Comparison of ENCODE assay signal across 8 mouse cellular contexts in genomic region chr14:55758363-55758784, GRCm38 (mm10). TPM values are rescaled to one million over a fixed set of nuclear protein-coding genes. Genes with fewer than 3 reads are reported as not detected.
DNase-seq lines count a peak whose midpoint lies in the region; ATAC-seq lines count a peak whose summit lies in the region.

Gene Cideb, minus strand, starts transcription at chr14:55758458.

- H3K4me1 ChIP-seq in midbrain, embryonic 10.5 days, result peaks cover 31% of the 10 kb centered on the region
- peaks cover 16% of the 10 kb centered on the region for H3K4me1 ChIP-seq in midbrain, embryonic 13.5 days (replicated peaks)
- peaks cover 14% of the 10 kb centered on the region for H3K4me1 ChIP-seq in forebrain, embryonic 15.5 days
- H3K4me1 ChIP-seq in lung, embryonic 15.5 days, result peaks cover 27% of the 10 kb centered on the region
- peaks cover 17% of the 10 kb centered on the region for H3K4me1 ChIP-seq in stomach, embryonic 16.5 days (ENCODE audit: control insufficient read depth, insufficient read depth, low read length)

- peaks cover 35% of the 10 kb centered on the region for H3K36me3 ChIP-seq in midbrain, embryonic 10.5 days
- H3K36me3 ChIP-seq in midbrain, embryonic 13.5 days, result peaks cover 33% of the 10 kb centered on the region
- peaks cover 29% of the 10 kb centered on the region for H3K36me3 ChIP-seq in forebrain, embryonic 15.5 days
- H3K36me3 ChIP-seq in lung, embryonic 15.5 days, result peaks cover 23% of the 10 kb centered on the region
- H3K36me3 ChIP-seq in stomach, embryonic 16.5 days (ENCODE audit: control insufficient read depth, insufficient read depth, low read length), result peaks cover 12% of the 10 kb centered on the region; the same call in 1 of the 2 replicates

- ATAC-seq in midbrain, embryonic 13.5 days, result no peak
- ATAC-seq in forebrain, embryonic 15.5 days (replicated peaks), result no peak
- ATAC-seq in lung, embryonic 15.5 days (ENCODE audit: borderline replicate concordance, extremely low read depth, low FRiP score, low TSS enrichment), result no peak
- peak; percentile 63; the same call in 1 of the 2 replicates for ATAC-seq in stomach, embryonic 16.5 days (ENCODE audit: insufficient read depth, low FRiP score)

- DNase-seq in midbrain, embryonic 10.5 days (ENCODE audit: low spot score), result peak; percentile 44
- DNase-seq in adipocyte (ENCODE audit: low spot score), result peak; percentile 68
- DNase-seq in kidney, adult 18-20 months, result peak; percentile 74
- DNase-seq in urinary bladder, postnatal 36 days (ENCODE audit: low spot score in 2 of 2), result no peak

- peaks cover 32% of the 10 kb centered on the region for H3K27me3 ChIP-seq in midbrain, embryonic 10.5 days (ENCODE audit: low read depth, poor library complexity, severe bottlenecking)
- H3K27me3 ChIP-seq in midbrain, embryonic 13.5 days, result peaks cover 27% of the 10 kb centered on the region
- peaks cover 20% of the 10 kb centered on the region for H3K27me3 ChIP-seq in forebrain, embryonic 15.5 days
- H3K27me3 ChIP-seq in lung, embryonic 15.5 days, result peaks cover 16% of the 10 kb centered on the region
- peaks cover 13% of the 10 kb centered on the region; the same call in 1 of the 2 replicates for H3K27me3 ChIP-seq in stomach, embryonic 16.5 days (ENCODE audit: control insufficient read depth, insufficient read depth, low read length)

- 23% methylated on average over 8 of the region's 8 CpGs for WGBS in midbrain, embryonic 10.5 days
- 13% methylated on average over 8 of the region's 8 CpGs for WGBS in midbrain, embryonic 13.5 days
- WGBS in forebrain, embryonic 15.5 days, result 20% methylated on average over 8 of the region's 8 CpGs
- WGBS in lung, embryonic 15.5 days, result 9% methylated on average over 8 of the region's 8 CpGs
- 12% methylated on average over 8 of the region's 8 CpGs for WGBS in stomach, embryonic 16.5 days

- no peak within 1 kb of the TSS for H3K4me3 ChIP-seq in midbrain, embryonic 10.5 days
- H3K4me3 ChIP-seq in midbrain, embryonic 13.5 days (replicated peaks), result no peak within 1 kb of the TSS
- no peak within 1 kb of the TSS for H3K4me3 ChIP-seq in forebrain, embryonic 15.5 days
- H3K4me3 ChIP-seq in lung, embryonic 15.5 days, result peak within 1 kb of the TSS; percentile 8; the same call in 1 of the 2 replicates
- H3K4me3 ChIP-seq in stomach, embryonic 16.5 days (replicated peaks; ENCODE audit: low read length), result peak within 1 kb of the TSS; percentile 17

- H3K4me2 ChIP-seq in midbrain, embryonic 13.5 days (replicated peaks), result no peak within 1 kb of the TSS
- H3K4me2 ChIP-seq in forebrain, embryonic 15.5 days (replicated peaks), result peak within 1 kb of the TSS; percentile 8; the same call in 1 of the 2 replicates
- peak within 1 kb of the TSS; percentile 37 for H3K4me2 ChIP-seq in lung, embryonic 15.5 days
- H3K4me2 ChIP-seq in stomach, embryonic 16.5 days (ENCODE audit: low read depth, low read length), result peak within 1 kb of the TSS; percentile 44

- no peak within 1 kb of the TSS for H3K27ac ChIP-seq in midbrain, embryonic 10.5 days (replicated peaks)
- no peak within 1 kb of the TSS for H3K27ac ChIP-seq in midbrain, embryonic 13.5 days
- H3K27ac ChIP-seq in forebrain, embryonic 15.5 days (replicated peaks), result no peak within 1 kb of the TSS
- no peak within 1 kb of the TSS for H3K27ac ChIP-seq in lung, embryonic 15.5 days
- H3K27ac ChIP-seq in stomach, embryonic 16.5 days (ENCODE audit: low read length), result peak within 1 kb of the TSS; percentile 76

- no peaks in the 10 kb centered on the region for H3K9me3 ChIP-seq in midbrain, embryonic 10.5 days (replicated peaks)
- H3K9me3 ChIP-seq in midbrain, embryonic 13.5 days, result no peaks in the 10 kb centered on the region
- no peaks in the 10 kb centered on the region for H3K9me3 ChIP-seq in forebrain, embryonic 15.5 days
- H3K9me3 ChIP-seq in lung, embryonic 15.5 days, result no peaks in the 10 kb centered on the region
- H3K9me3 ChIP-seq in stomach, embryonic 16.5 days (replicated peaks; ENCODE audit: control insufficient read depth, low read length), result no peaks in the 10 kb centered on the region

- no peak within 1 kb of the TSS for H3K9ac ChIP-seq in midbrain, embryonic 13.5 days (replicated peaks)
- no peak within 1 kb of the TSS for H3K9ac ChIP-seq in forebrain, embryonic 15.5 days (replicated peaks)
- H3K9ac ChIP-seq in lung, embryonic 15.5 days, result no peak within 1 kb of the TSS
- peak within 1 kb of the TSS; percentile 40; the same call in 1 of the 2 replicates for H3K9ac ChIP-seq in stomach, embryonic 16.5 days (ENCODE audit: low read length)

RNA-seq across cellular contexts. Expression of gene Cideb, which starts in this region (rescaled TPM):
- polyA plus RNA-seq in midbrain, embryonic 10.5 days (2016; fragmentation: Nextera tagmentation; extraction: Ambion mirVana), result 0.22 and 0.23 TPM in 2 replicates
- polyA plus RNA-seq in midbrain, embryonic 13.5 days (2015; fragmentation: Nextera tagmentation; extraction: Ambion mirVana), result 0.19 TPM in 1 of 2 replicates, not detected in the other
- polyA plus RNA-seq in forebrain, embryonic 15.5 days (2015; fragmentation: Nextera tagmentation; extraction: Ambion mirVana), result 0.15 and 0.29 TPM in 2 replicates
- polyA plus RNA-seq in lung, embryonic 15.5 days (2015; fragmentation: Nextera tagmentation; extraction: Ambion mirVana), result 0.55 and 0.80 TPM in 2 replicates
- 14.8 and 15.1 TPM in 2 replicates for polyA plus RNA-seq in stomach, embryonic 16.5 days (2015; fragmentation: Nextera tagmentation; extraction: Ambion mirVana)

Comparison
In these comparisons a context has a peak if more than half of its experiments do, and no peak if none do; other contexts are left out.
1. Peak in DNase-seq in midbrain, embryonic 10.5 days; RNA of the gene not detected or under 1 TPM.
2. DNase-seq: peak in adipocyte (single experiment) and kidney, adult 18-20 months (single experiment); none in urinary bladder, postnatal 36 days (0 of 2).
3. H3K4me3 ChIP-seq: peak in lung, embryonic 15.5 days (single experiment) and stomach, embryonic 16.5 days (single experiment); none in midbrain, embryonic 10.5 days (single experiment), midbrain, embryonic 13.5 days (single experiment) and forebrain, embryonic 15.5 days (single experiment).